Mouse (Mus musculus): ENCODE measurements around the gene Ormdl2. TPM values are rescaled to one million over a fixed set of nuclear protein-coding genes. Genes with fewer than 3 reads are reported as not detected.

Gene Ormdl2
- 18.1 TPM for polyA plus RNA-seq (2015; fragmentation: Illumina TruSeq; extraction: RNeasy Lipid Tissue Mini Kit (QIAGEN cat#74804); ENCODE audit: low read depth, low replicate concordance)

GRCm38 (mm10) chr10:128821358-128822056, at the start of gene Ormdl2:
Ormdl2 (minus strand) TSS chr10:128821645.

GRCm38 (mm10) chr10:128817033-128817432, 4.4 kb downstream of the Ormdl2 start, which contains the start of gene Sarnp:
Sarnp (plus strand) TSS chr10:128817333.

DNA sequence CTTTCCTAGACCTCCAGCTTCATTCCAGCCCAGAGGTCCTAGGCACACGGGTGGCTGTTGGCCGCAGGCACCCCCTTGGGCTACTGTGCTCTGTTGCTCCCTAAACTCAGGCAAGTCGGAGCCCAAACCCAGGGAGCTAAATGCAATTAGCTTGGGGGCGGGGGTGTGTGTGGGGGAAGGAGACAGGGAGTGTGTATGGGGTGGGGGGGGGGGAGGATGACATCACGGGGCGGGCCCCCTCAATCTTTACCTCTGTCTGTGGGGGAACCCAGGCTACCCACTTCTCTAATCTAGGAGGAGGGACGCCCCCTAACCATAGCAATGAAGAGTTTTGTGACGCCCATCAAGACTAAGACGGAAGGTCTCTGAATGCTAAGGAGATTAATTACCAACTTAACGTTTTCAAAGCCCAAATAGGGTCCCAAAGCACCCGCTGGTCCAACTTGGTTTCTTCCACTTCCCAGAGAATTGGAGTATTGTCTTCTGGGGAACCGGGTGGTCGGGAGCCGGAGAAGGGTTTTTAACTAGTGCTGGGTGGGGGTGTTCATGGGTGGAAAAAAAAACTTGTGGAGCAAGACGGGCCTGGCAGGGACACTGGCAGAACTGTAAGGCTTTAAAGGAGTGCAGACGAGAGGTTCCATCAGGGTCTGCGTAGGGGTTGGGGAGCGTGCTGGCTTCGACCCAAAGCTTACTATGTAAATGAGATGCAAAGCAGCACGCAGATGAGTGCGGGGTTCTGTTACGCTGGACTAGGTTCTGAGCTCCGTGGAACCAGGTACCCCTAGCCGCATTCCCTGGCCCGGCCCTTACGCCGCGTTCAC, 17.0 kb downstream of the Ormdl2 start, which contains the start of gene Tmem198b:
Gene Tmem198b (minus strand): TSS at position 100 of the 821 bp plus-strand sequence.

GRCm38 (mm10) chr10:128803771-128804270, 17.6 kb downstream of the Ormdl2 start, which contains the start of gene Dnajc14:
Dnajc14 (plus strand) TSS chr10:128804062.

DNA sequence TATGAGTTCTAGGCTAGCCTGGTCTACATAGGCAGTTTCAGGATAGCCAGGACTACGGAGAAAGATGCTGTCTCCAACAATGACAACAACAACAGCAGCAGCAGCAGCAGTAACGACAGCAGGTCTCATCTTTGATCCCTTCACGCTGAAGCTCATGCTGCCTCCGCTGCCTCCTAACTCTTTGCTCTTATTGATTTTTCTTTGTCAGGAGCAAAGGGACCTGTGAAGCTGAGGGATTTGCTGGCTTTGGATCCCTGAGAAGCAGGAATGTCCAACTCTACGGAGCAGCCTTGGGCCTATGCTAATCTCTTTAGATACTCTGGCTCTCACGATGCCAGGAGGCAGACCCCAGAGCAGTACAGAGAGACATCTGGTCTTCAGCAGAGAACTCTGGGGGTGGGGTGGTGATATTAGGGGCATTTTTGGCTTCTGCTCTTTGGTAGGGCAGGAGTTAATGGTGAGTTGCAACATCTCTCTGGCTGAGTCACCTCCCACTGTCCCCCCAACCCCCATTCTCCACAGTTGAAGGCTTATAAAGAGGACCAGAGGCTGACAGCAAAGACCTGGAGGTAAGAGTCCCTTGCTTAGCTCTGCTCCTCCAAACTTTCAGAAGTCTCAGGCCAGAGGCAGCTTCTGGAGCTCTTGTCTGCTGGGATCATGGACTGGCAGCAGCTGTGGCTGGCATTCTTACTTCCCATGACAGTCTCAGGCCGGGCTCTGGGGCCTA, 30.9 kb downstream of the Ormdl2 start, which contains the start of gene Mmp19:
Gene Mmp19 (plus strand): TSS at position 513 of the 727 bp plus-strand sequence.

Other genes starting within 250 kb of the Ormdl2 start
- 6.3 TPM for gene Erbb3, start 232.0 kb downstream of the Ormdl2 start, polyA plus RNA-seq (2015; fragmentation: Illumina TruSeq; extraction: RNeasy Lipid Tissue Mini Kit (QIAGEN cat#74804); ENCODE audit: low read depth, low replicate concordance)
- gene Rps26, start 194.9 kb downstream of the Ormdl2 start, polyA plus RNA-seq (2015; fragmentation: Illumina TruSeq; extraction: RNeasy Lipid Tissue Mini Kit (QIAGEN cat#74804); ENCODE audit: low read depth, low replicate concordance) = 372 TPM
- 6.7 TPM for gene Ikzf4, start 175.7 kb downstream of the Ormdl2 start, polyA plus RNA-seq (2015; fragmentation: Illumina TruSeq; extraction: RNeasy Lipid Tissue Mini Kit (QIAGEN cat#74804); ENCODE audit: low read depth, low replicate concordance)
- gene Suox, start 147.6 kb downstream of the Ormdl2 start, polyA plus RNA-seq (2015; fragmentation: Illumina TruSeq; extraction: RNeasy Lipid Tissue Mini Kit (QIAGEN cat#74804); ENCODE audit: low read depth, low replicate concordance) = 13.6 TPM
- 144 TPM for gene Rab5b, start 125.4 kb downstream of the Ormdl2 start, polyA plus RNA-seq (2015; fragmentation: Illumina TruSeq; extraction: RNeasy Lipid Tissue Mini Kit (QIAGEN cat#74804); ENCODE audit: low read depth, low replicate concordance)
- gene Pmel, start 117.5 kb downstream of the Ormdl2 start, polyA plus RNA-seq (2015; fragmentation: Illumina TruSeq; extraction: RNeasy Lipid Tissue Mini Kit (QIAGEN cat#74804); ENCODE audit: low read depth, low replicate concordance) = 1.2 TPM
- gene Cdk2, start 116.6 kb downstream of the Ormdl2 start, polyA plus RNA-seq (2015; fragmentation: Illumina TruSeq; extraction: RNeasy Lipid Tissue Mini Kit (QIAGEN cat#74804); ENCODE audit: low read depth, low replicate concordance) = 3.0 TPM
- gene Dgka, start 76.8 kb downstream of the Ormdl2 start, polyA plus RNA-seq (2015; fragmentation: Illumina TruSeq; extraction: RNeasy Lipid Tissue Mini Kit (QIAGEN cat#74804); ENCODE audit: low read depth, low replicate concordance) = 7.5 TPM
- gene Pym1, start 73.8 kb downstream of the Ormdl2 start, polyA plus RNA-seq (2015; fragmentation: Illumina TruSeq; extraction: RNeasy Lipid Tissue Mini Kit (QIAGEN cat#74804); ENCODE audit: low read depth, low replicate concordance) = 35.5 TPM
- 0.30 TPM for gene Mmp19, start 30.7 kb downstream of the Ormdl2 start, polyA plus RNA-seq (2015; fragmentation: Illumina TruSeq; extraction: RNeasy Lipid Tissue Mini Kit (QIAGEN cat#74804); ENCODE audit: low read depth, low replicate concordance)
- 51.2 TPM for gene Dnajc14, start 17.6 kb downstream of the Ormdl2 start, polyA plus RNA-seq (2015; fragmentation: Illumina TruSeq; extraction: RNeasy Lipid Tissue Mini Kit (QIAGEN cat#74804); ENCODE audit: low read depth, low replicate concordance)
- 8.9 TPM for gene Tmem198b, start 17.3 kb downstream of the Ormdl2 start, polyA plus RNA-seq (2015; fragmentation: Illumina TruSeq; extraction: RNeasy Lipid Tissue Mini Kit (QIAGEN cat#74804); ENCODE audit: low read depth, low replicate concordance)
- 99.3 TPM for gene Sarnp, start 4.3 kb downstream of the Ormdl2 start, polyA plus RNA-seq (2015; fragmentation: Illumina TruSeq; extraction: RNeasy Lipid Tissue Mini Kit (QIAGEN cat#74804); ENCODE audit: low read depth, low replicate concordance)
- gene Gdf11, start 70.1 kb upstream of the Ormdl2 start, polyA plus RNA-seq (2015; fragmentation: Illumina TruSeq; extraction: RNeasy Lipid Tissue Mini Kit (QIAGEN cat#74804); ENCODE audit: low read depth, low replicate concordance) = 12.4 TPM
- gene Cd63, start 79.3 kb upstream of the Ormdl2 start, polyA plus RNA-seq (2015; fragmentation: Illumina TruSeq; extraction: RNeasy Lipid Tissue Mini Kit (QIAGEN cat#74804); ENCODE audit: low read depth, low replicate concordance) = 142 TPM
- gene Rdh5, start 101.2 kb upstream of the Ormdl2 start, polyA plus RNA-seq (2015; fragmentation: Illumina TruSeq; extraction: RNeasy Lipid Tissue Mini Kit (QIAGEN cat#74804); ENCODE audit: low read depth, low replicate concordance) = 12.8 TPM
- 236 TPM for gene Bloc1s1, start 102.4 kb upstream of the Ormdl2 start, polyA plus RNA-seq (2015; fragmentation: Illumina TruSeq; extraction: RNeasy Lipid Tissue Mini Kit (QIAGEN cat#74804); ENCODE audit: low read depth, low replicate concordance)
- 14.0 TPM for gene Itga7, start 112.2 kb upstream of the Ormdl2 start, polyA plus RNA-seq (2015; fragmentation: Illumina TruSeq; extraction: RNeasy Lipid Tissue Mini Kit (QIAGEN cat#74804); ENCODE audit: low read depth, low replicate concordance)
- not detected for gene Mettl7b, start 139.3 kb upstream of the Ormdl2 start, polyA plus RNA-seq (2015; fragmentation: Illumina TruSeq; extraction: RNeasy Lipid Tissue Mini Kit (QIAGEN cat#74804); ENCODE audit: low read depth, low replicate concordance)
- gene Olfr9, start 167.8 kb upstream of the Ormdl2 start, polyA plus RNA-seq (2015; fragmentation: Illumina TruSeq; extraction: RNeasy Lipid Tissue Mini Kit (QIAGEN cat#74804); ENCODE audit: low read depth, low replicate concordance) = not detected
- gene Olfr763, start 189.1 kb upstream of the Ormdl2 start, polyA plus RNA-seq (2015; fragmentation: Illumina TruSeq; extraction: RNeasy Lipid Tissue Mini Kit (QIAGEN cat#74804); ENCODE audit: low read depth, low replicate concordance) = not detected
- gene Olfr764-ps1, start 218.3 kb upstream of the Ormdl2 start, polyA plus RNA-seq (2015; fragmentation: Illumina TruSeq; extraction: RNeasy Lipid Tissue Mini Kit (QIAGEN cat#74804); ENCODE audit: low read depth, low replicate concordance) = not detected
- not detected for gene Olfr765, start 228.4 kb upstream of the Ormdl2 start, polyA plus RNA-seq (2015; fragmentation: Illumina TruSeq; extraction: RNeasy Lipid Tissue Mini Kit (QIAGEN cat#74804); ENCODE audit: low read depth, low replicate concordance)
- gene Olfr766-ps1, start 247.3 kb upstream of the Ormdl2 start, polyA plus RNA-seq (2015; fragmentation: Illumina TruSeq; extraction: RNeasy Lipid Tissue Mini Kit (QIAGEN cat#74804); ENCODE audit: low read depth, low replicate concordance) = not detected

Measured in brain, adult 10 weeks (tissue).